Mouse (Mus musculus) midbrain, embryonic 10.5 days (tissue): ENCODE measurements around the gene Rheb. TPM values are rescaled to one million over a fixed set of nuclear protein-coding genes. Genes with fewer than 3 reads are reported as not detected.

Experiments
- DNase-seq: peaks from one replicate; pipeline ENCODE4 v3.0.0-alpha.2; 2017; ENCODE audit warnings: low spot score
- H3K27ac ChIP-seq: fragments of 300-500 bp; sonication (generic); replicated peaks from 2 replicates; pipeline ENCODE4 v1.5.1; 2016; ENCODE audit warnings: mild to moderate bottlenecking
- H3K27me3 ChIP-seq: fragments of 300-500 bp; sonication (generic); 2 replicates; pipeline ENCODE4 v1.6.1; 2016; ENCODE audit warnings: low read depth, mild to moderate bottlenecking; ENCODE audit not compliant: poor library complexity, severe bottlenecking
- H3K36me3 ChIP-seq: fragments of 300-500 bp; sonication (generic); 2 replicates; pipeline ENCODE4 v1.6.1; 2016; ENCODE audit warnings: mild to moderate bottlenecking, moderate library complexity
- H3K4me1 ChIP-seq: fragments of 300-500 bp; sonication (generic); 2 replicates; pipeline ENCODE4 v1.6.1; 2016
- H3K4me3 ChIP-seq: fragments of 300-500 bp; sonication (generic); 2 replicates; pipeline ENCODE4 v1.5.1; 2016; ENCODE audit warnings: mild to moderate bottlenecking, moderate library complexity
- H3K9me3 ChIP-seq: fragments of 300-500 bp; sonication (generic); replicated peaks from 2 replicates; pipeline ENCODE4 v1.6.1; 2016; ENCODE audit warnings: mild to moderate bottlenecking
- WGBS: fragments of 180-500 bp; shearing (Covaris S2); methylation state at CpG from one replicate; pipeline ENCODE4 v1.1.7; 2016; 5-methylcytosine and 5-hydroxymethylcytosine counted together
- polyA plus RNA-seq: library from polyadenylated mRNA; unstranded; fragments of >200 nt; fragmentation: Nextera tagmentation; extraction: Ambion mirVana; gene quantifications from 2 replicates; pipeline ENCODE4 v1.2.1, GENCODE M21; 2016

Gene Rheb
- polyA plus RNA-seq, 1 experiment from 2014 or later, result 183 TPM

GRCm38 (mm10) chr5:24804661-24805060 is 37.8 kb downstream of the Rheb start:
- Histone ChIP-seq H3K27me3 (no peaks in the 10 kb centered on the region), H3K27ac (no peak overlapping the region), H3K4me1 (no peaks in the 10 kb centered on the region), H3K4me3 (no peak overlapping the region), H3K9me3 (no peaks in the 10 kb centered on the region), H3K36me3 (peaks cover 82% of the 10 kb centered on the region)
- no peak for DNase-seq
- whole genome bisulfite sequencing, result 88% methylated on average over 8 of the region's 8 CpGs

GRCm38 (mm10) chr5:24801841-24802624 is 40.4 kb downstream of the Rheb start:
- DNase-seq, result no peak
- H3K27me3 ChIP-seq, result no peaks in the 10 kb centered on the region
- no peaks in the 10 kb centered on the region for H3K4me1 ChIP-seq
- peaks cover 55% of the 10 kb centered on the region for H3K36me3 ChIP-seq
- WGBS, result 86% methylated on average over 6 of the region's 6 CpGs
- H3K4me3 ChIP-seq, result no peak overlapping the region
- H3K9me3 ChIP-seq, result no peaks in the 10 kb centered on the region
- no peak overlapping the region for H3K27ac ChIP-seq

- no peaks in the 10 kb centered on the region for H3K27me3 ChIP-seq
- no peaks in the 10 kb centered on the region for H3K4me1 ChIP-seq
- no peaks in the 10 kb centered on the region for H3K9me3 ChIP-seq
- peaks cover 39% of the 10 kb centered on the region for H3K36me3 ChIP-seq
- H3K27ac ChIP-seq, result no peak overlapping the region
- no peak overlapping the region for H3K4me3 ChIP-seq
- DNase-seq, result no peak
These were observed 42.0 kb downstream of the Rheb start for GRCm38 (mm10) chr5:24800416-24800815.

GRCm38 (mm10) chr5:24798639-24799038 is 43.8 kb downstream of the Rheb start:
- 87% methylated on average over 10 of the region's 10 CpGs for WGBS
- H3K4me1 ChIP-seq, result no peaks in the 10 kb centered on the region

GRCm38 (mm10) chr5:24797858-24798257 is 44.6 kb downstream of the Rheb start:
- Histone ChIP-seq H3K4me3 (no peak overlapping the region), H3K36me3 (peaks cover 14% of the 10 kb centered on the region), H3K4me1 (no peaks in the 10 kb centered on the region), H3K27ac (no peak overlapping the region), H3K9me3 (no peaks in the 10 kb centered on the region), H3K27me3 (no peaks in the 10 kb centered on the region)
- 67% methylated on average over 7 of the region's 7 CpGs for WGBS
- DNase-seq, result no peak

More at GRCm38 (mm10) chr5:24798639-24799038, 43.8 kb downstream of the Rheb start:
- Histone ChIP-seq H3K9me3 (no peaks in the 10 kb centered on the region), H3K4me3 (no peak overlapping the region), H3K36me3 (peaks cover 21% of the 10 kb centered on the region), H3K27ac (no peak overlapping the region), H3K27me3 (no peaks in the 10 kb centered on the region)
- no peak for DNase-seq

- Histone ChIP-seq H3K9me3 (no peaks in the 10 kb centered on the region), H3K27me3 (no peaks in the 10 kb centered on the region), H3K4me1 (no peaks in the 10 kb centered on the region), H3K4me3 (no peak overlapping the region), H3K36me3 (no peaks in the 10 kb centered on the region), H3K27ac (no peak overlapping the region)
- 73% methylated on average over 7 of the region's 7 CpGs for WGBS
- no peak for DNase-seq
These were observed 49.5 kb downstream of the Rheb start for GRCm38 (mm10) chr5:24792961-24793360.

GRCm38 (mm10) chr5:24782957-24783356 is 59.5 kb downstream of the Rheb start:
- no peak overlapping the region for H3K27ac ChIP-seq
- no peaks in the 10 kb centered on the region for H3K36me3 ChIP-seq
- peaks cover 14% of the 10 kb centered on the region for H3K9me3 ChIP-seq
- peaks cover 21% of the 10 kb centered on the region for H3K27me3 ChIP-seq
- 87% methylated on average over 4 of the region's 4 CpGs for WGBS
- H3K4me3 ChIP-seq, result no peak overlapping the region
- DNase-seq, result no peak
- H3K4me1 ChIP-seq, result peaks cover 17% of the 10 kb centered on the region

GRCm38 (mm10) chr5:24781048-24781447 is 61.4 kb downstream of the Rheb start:
- Histone ChIP-seq H3K4me3 (no peak overlapping the region), H3K27me3 (peaks cover 23% of the 10 kb centered on the region), H3K9me3 (peaks cover 14% of the 10 kb centered on the region), H3K4me1 (peaks cover 18% of the 10 kb centered on the region), H3K36me3 (no peaks in the 10 kb centered on the region), H3K27ac (no peak overlapping the region)
- WGBS, result 19% methylated on average over 5 of the region's 5 CpGs
- no peak for DNase-seq

GRCm38 (mm10) chr5:24779881-24780512 is 62.4 kb downstream of the Rheb start:
- no peak overlapping the region for H3K4me3 ChIP-seq
- 50% methylated on average over 15 of the region's 15 CpGs for WGBS
- peaks cover 10% of the 10 kb centered on the region for H3K9me3 ChIP-seq
- no peak for DNase-seq
- H3K27me3 ChIP-seq, result peaks cover 23% of the 10 kb centered on the region
- peaks cover 18% of the 10 kb centered on the region for H3K4me1 ChIP-seq
- no peak overlapping the region for H3K27ac ChIP-seq
- no peaks in the 10 kb centered on the region for H3K36me3 ChIP-seq

- Histone ChIP-seq H3K9me3 (peaks cover 6% of the 10 kb centered on the region; the same call in 1 of the 2 replicates), H3K4me1 (peaks cover 18% of the 10 kb centered on the region)
- no peak for DNase-seq
These were observed 63.1 kb downstream of the Rheb start for GRCm38 (mm10) chr5:24779321-24779720.

GRCm38 (mm10) chr5:24778843-24779140 is 63.6 kb downstream of the Rheb start:
- no peak for DNase-seq
- Histone ChIP-seq H3K4me3 (peak overlapping the region; percentile 38), H3K27ac (peak overlapping the region; percentile 50), H3K27me3 (peaks cover 23% of the 10 kb centered on the region), H3K9me3 (peaks cover 6% of the 10 kb centered on the region; the same call in 1 of the 2 replicates), H3K4me1 (peaks cover 18% of the 10 kb centered on the region), H3K36me3 (no peaks in the 10 kb centered on the region)
- 36% methylated on average over 13 of the region's 13 CpGs for WGBS

More at GRCm38 (mm10) chr5:24779321-24779720, 63.1 kb downstream of the Rheb start:
- peaks cover 23% of the 10 kb centered on the region for H3K27me3 ChIP-seq
- H3K4me3 ChIP-seq, result no peak overlapping the region
- H3K36me3 ChIP-seq, result no peaks in the 10 kb centered on the region
- no peak overlapping the region for H3K27ac ChIP-seq

GRCm38 (mm10) chr5:24778082-24778842 is 64.2 kb downstream of the Rheb start:
- peak overlapping the region; percentile 50 for H3K27ac ChIP-seq
- whole genome bisulfite sequencing, result 16% methylated on average over 17 of the region's 17 CpGs
- DNase-seq, result peak; percentile 46
- no peaks in the 10 kb centered on the region for H3K36me3 ChIP-seq
- H3K9me3 ChIP-seq, result peaks cover 6% of the 10 kb centered on the region; the same call in 1 of the 2 replicates
- peaks cover 18% of the 10 kb centered on the region for H3K4me1 ChIP-seq
- H3K27me3 ChIP-seq, result peaks cover 23% of the 10 kb centered on the region
- H3K4me3 ChIP-seq, result peak overlapping the region; percentile 38

GRCm38 (mm10) chr5:24776681-24777080 is 65.7 kb downstream of the Rheb start:
- Histone ChIP-seq H3K4me3 (no peak overlapping the region), H3K36me3 (no peaks in the 10 kb centered on the region), H3K27me3 (peaks cover 23% of the 10 kb centered on the region), H3K4me1 (peaks cover 18% of the 10 kb centered on the region), H3K27ac (no peak overlapping the region), H3K9me3 (peaks cover 6% of the 10 kb centered on the region; the same call in 1 of the 2 replicates)
- WGBS, result 72% methylated on average over 4 of the region's 4 CpGs
- DNase-seq, result no peak
